Mouse (Mus musculus): ENCODE measurements around the gene Etv1. TPM values are rescaled to one million over a fixed set of nuclear protein-coding genes. Genes with fewer than 3 reads are reported as not detected.

The Etv1 gene
- total RNA-seq, 2 experiments from 2014 or later, result 0.42 to 1.6 TPM

GRCm38 (mm10) chr12:38906314-38906713 is 127.1 kb downstream of the Etv1 start:
- ATAC-seq (replicated peaks; ENCODE audit: low FRiP score, poor library complexity, severe bottlenecking), result no peak

GRCm38 (mm10) chr12:38906812-38907211 is 127.6 kb downstream of the Etv1 start:
- ATAC-seq (replicated peaks; ENCODE audit: low FRiP score, poor library complexity, severe bottlenecking), result no peak

GRCm38 (mm10) chr12:38908947-38909346 is 129.8 kb downstream of the Etv1 start:
- ATAC-seq (replicated peaks; ENCODE audit: low FRiP score, poor library complexity, severe bottlenecking), result no peak
